In the genomic region with DNA sequence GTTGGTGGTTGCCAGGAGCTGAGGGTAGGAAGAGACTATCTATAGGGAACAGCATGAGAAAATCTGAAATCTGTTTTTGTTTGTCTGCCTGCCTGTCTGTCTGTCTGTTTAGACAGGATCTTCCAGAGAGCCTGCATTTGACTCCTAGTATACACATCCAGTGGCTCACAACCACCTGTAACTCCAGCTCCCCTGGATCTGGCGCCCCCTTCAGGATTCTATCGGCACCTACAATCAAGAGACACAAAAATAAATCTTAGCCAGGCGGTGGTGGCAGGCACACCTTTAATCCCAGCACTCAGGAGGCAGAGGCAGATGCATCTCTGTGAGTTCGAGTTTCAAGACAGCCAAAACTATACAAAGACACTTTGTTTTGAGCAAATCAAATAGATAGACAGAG, we compare ENCODE assay signal across 15 mouse cellular contexts. TPM values are rescaled to one million over a fixed set of nuclear protein-coding genes. Genes with fewer than 3 reads are reported as not detected.
DNase-seq lines count a peak whose midpoint lies in the region; ATAC-seq and TF ChIP-seq lines count a peak whose summit lies in the region.
"Had no signal": no experiment of that assay in that cellular context is flagged by ENCODE, and none has a peak within 500 bp of the region (broad histone marks: within the 10 kb centered on the region; RNA-seq: fewer than 3 reads in every experiment).

No protein-coding gene starts in this region.

- H3K27me3 ChIP-seq in liver, embryonic 14.5 days (ENCODE audit: control insufficient read depth, insufficient read depth, low read length) = no peaks in the 10 kb centered on the region; the same call in 1 of the 2 replicates
- 0 out of 2 replicates have a peak, but pooled peaks cover 3% of the 10 kb centered on the region for H3K27me3 ChIP-seq in liver, embryonic 12.5 days (replicated peaks)
- H3K27me3 ChIP-seq in ES-Bruce4 (ENCODE audit: control insufficient read depth, insufficient read depth, low read length, poor library complexity, severe bottlenecking) = no peaks in the 10 kb centered on the region
- H3K27me3 ChIP-seq: forebrain, embryonic 13.5 days; intestine, embryonic 15.5 days; neural tube, embryonic 13.5 days had no signal

- peak; percentile 60 for TF ChIP-seq CTCF in liver, embryonic 14.5 days (IDR thresholded peaks at IDR 0.05; ENCODE audit: low read depth)
- peak; percentile 69 for TF ChIP-seq CTCF in ES-Bruce4 (IDR thresholded peaks at IDR 0.05; ENCODE audit: low read depth, low read length)

- no peak for ATAC-seq in liver, embryonic 14.5 days (ENCODE audit: insufficient read depth)
- no peak for ATAC-seq in liver, embryonic 12.5 days
- ATAC-seq: forebrain, embryonic 13.5 days; intestine, embryonic 15.5 days had no signal

- no peaks in the 10 kb centered on the region for H3K9me3 ChIP-seq in liver, embryonic 14.5 days (ENCODE audit: control insufficient read depth, low read length)
- H3K9me3 ChIP-seq in liver, embryonic 12.5 days (replicated peaks) = no peaks in the 10 kb centered on the region
- no peaks in the 10 kb centered on the region for H3K9me3 ChIP-seq in ES-Bruce4 (replicated peaks; ENCODE audit: control insufficient read depth, insufficient read depth, low read length, poor library complexity, severe bottlenecking)
- H3K9me3 ChIP-seq: forebrain, embryonic 13.5 days; intestine, embryonic 15.5 days; neural tube, embryonic 13.5 days had no signal

- H3K27ac ChIP-seq in liver, embryonic 14.5 days = no peak overlapping the region
- H3K27ac ChIP-seq in liver, embryonic 12.5 days = no peak overlapping the region
- no peak overlapping the region for H3K27ac ChIP-seq in ES-Bruce4 (ENCODE audit: insufficient read depth, low read length)
- H3K27ac ChIP-seq: forebrain, embryonic 13.5 days; intestine, embryonic 15.5 days; neural tube, embryonic 13.5 days had no signal

- TF ChIP-seq POLR2A in ES-Bruce4 (IDR thresholded peaks at IDR 0.05; ENCODE audit: insufficient read depth, low read length) = no peak

- no peaks in the 10 kb centered on the region for H3K36me3 ChIP-seq in liver, embryonic 14.5 days (replicated peaks; ENCODE audit: control insufficient read depth, insufficient read depth, low read depth)
- H3K36me3 ChIP-seq in liver, embryonic 12.5 days = no peaks in the 10 kb centered on the region
- no peaks in the 10 kb centered on the region for H3K36me3 ChIP-seq in ES-Bruce4 (ENCODE audit: control insufficient read depth, insufficient read depth, low read length, poor library complexity, severe bottlenecking)
- H3K36me3 ChIP-seq: intestine, embryonic 15.5 days had no signal

- peak; percentile 40 for DNase-seq in adrenal gland, postnatal 14 days
- no peak for DNase-seq in adrenal gland, postnatal 4 days (ENCODE audit: low spot score in 2 of 2)
- no peak for DNase-seq in liver, embryonic 14.5 days (ENCODE audit: low read depth in 3 of 3, low spot score in 3 of 3)
- peak; percentile 40 for DNase-seq in embryo, embryonic 10.5 days (ENCODE audit: low spot score)
- no peak for DNase-seq in ovary, adult 18-20 months (ENCODE audit: low spot score)
- DNase-seq in kidney, adult 9 months = no peak
- DNase-seq: adrenal gland, adult 8-10 months; cerebellum, postnatal 36 days had no signal

- no peak overlapping the region for H3K9ac ChIP-seq in liver, embryonic 14.5 days (replicated peaks)
- H3K9ac ChIP-seq in liver, embryonic 12.5 days = no peak overlapping the region
- no peak overlapping the region for H3K9ac ChIP-seq in ES-Bruce4 (ENCODE audit: low read depth, poor library complexity, severe bottlenecking)
- H3K9ac ChIP-seq: forebrain, embryonic 13.5 days; intestine, embryonic 15.5 days; neural tube, embryonic 13.5 days had no signal

- no peak for TF ChIP-seq EP300 in liver, embryonic 14.5 days (IDR thresholded peaks at IDR 0.05; ENCODE audit: low read depth)
- TF ChIP-seq EP300 in ES-Bruce4 (IDR thresholded peaks at IDR 0.05; ENCODE audit: insufficient read depth, low read depth, low read length) = no peak

- 26% methylated on average over 4 of the region's 4 CpGs for WGBS in liver, embryonic 14.5 days (ENCODE audit: insufficient replicate concordance)
- 25% methylated on average over 4 of the region's 4 CpGs for WGBS in liver, embryonic 12.5 days (ENCODE audit: insufficient replicate concordance)

- no peaks in the 10 kb centered on the region; a peak in 2 of 4 replicates for H3K4me1 ChIP-seq in liver, embryonic 14.5 days (replicated peaks; ENCODE audit: control insufficient read depth in 2 of 2, insufficient read depth in 2 of 2, low read length in 1 of 2)
- peaks cover 31% of the 10 kb centered on the region for H3K4me1 ChIP-seq in liver, embryonic 12.5 days
- no peaks in the 10 kb centered on the region for H3K4me1 ChIP-seq in ES-Bruce4 (ENCODE audit: control insufficient read depth, insufficient read depth, low read length)

- H3K4me2 ChIP-seq in liver, embryonic 14.5 days (ENCODE audit: low read depth) = no peak overlapping the region
- no peak overlapping the region for H3K4me2 ChIP-seq in liver, embryonic 12.5 days
- H3K4me2 ChIP-seq: forebrain, embryonic 13.5 days; heart, embryonic 11.5 days; intestine, embryonic 15.5 days; neural tube, embryonic 13.5 days had no signal

- H3K4me3 ChIP-seq in liver, embryonic 14.5 days (ENCODE audit: insufficient read depth in 1 of 2, low read depth in 2 of 2, low read length in 2 of 2) = no peak overlapping the region
- no peak overlapping the region for H3K4me3 ChIP-seq in liver, embryonic 12.5 days
- H3K4me3 ChIP-seq in ES-Bruce4 (ENCODE audit: low read depth, low read length) = no peak overlapping the region
- H3K4me3 ChIP-seq: forebrain, embryonic 13.5 days; intestine, embryonic 15.5 days; neural tube, embryonic 13.5 days had no signal

RNA-seq across cellular contexts. Expression of gene Stxbp1, which starts 4.5 kb away (rescaled TPM):
- 25.2 and 26.4 TPM in 2 replicates for total RNA-seq in adrenal gland, postnatal 14 days (2021)
- total RNA-seq in adrenal gland, postnatal 4 days (2021) = 10 to 100 TPM; 42.5 to 48.7 TPM
- 1.4 and 2.1 TPM in 2 replicates for polyA plus RNA-seq in liver, embryonic 14.5 days (2012; rRNA removed)
- polyA plus RNA-seq in liver, embryonic 14.5 days (2014; fragmentation: Nextera tagmentation; extraction: Ambion mirVana) = 2.3 and 2.6 TPM in 2 replicates
- polyA plus RNA-seq in liver, embryonic 12.5 days (2016; fragmentation: Nextera tagmentation; extraction: Ambion mirVana) = 5.8 and 5.9 TPM in 2 replicates
- 21.1 and 22.0 TPM in 2 replicates for polyA plus RNA-seq in ES-Bruce4 (2011; ENCODE audit: insufficient read depth, insufficient read length, low read depth, missing spikeins)

RNA-seq across cellular contexts. Expression of gene Fam129b, which starts 33.4 kb away (rescaled TPM):
- total RNA-seq in adrenal gland, postnatal 14 days (2021) = 22.0 and 23.1 TPM in 2 replicates
- 10 to 100 TPM; 30.8 to 35.5 TPM for total RNA-seq in adrenal gland, postnatal 4 days (2021)
- polyA plus RNA-seq in liver, embryonic 14.5 days (2012; rRNA removed) = 5.7 and 5.9 TPM in 2 replicates
- 2.7 and 2.9 TPM in 2 replicates for polyA plus RNA-seq in liver, embryonic 14.5 days (2014; fragmentation: Nextera tagmentation; extraction: Ambion mirVana)
- polyA plus RNA-seq in liver, embryonic 12.5 days (2016; fragmentation: Nextera tagmentation; extraction: Ambion mirVana) = 11.9 and 12.4 TPM in 2 replicates
- 65.5 and 71.6 TPM in 2 replicates for polyA plus RNA-seq in ES-Bruce4 (2011; ENCODE audit: insufficient read depth, insufficient read length, low read depth, missing spikeins)

RNA-seq across cellular contexts. Expression of gene Cfap157, which starts 58.3 kb away (rescaled TPM):
- total RNA-seq in adrenal gland, postnatal 14 days (2021) = not detected in 2 replicates
- not detected for total RNA-seq in adrenal gland, postnatal 4 days (2021)
- not detected in 2 replicates for polyA plus RNA-seq in liver, embryonic 14.5 days (2012; rRNA removed)
- polyA plus RNA-seq in liver, embryonic 14.5 days (2014; fragmentation: Nextera tagmentation; extraction: Ambion mirVana) = not detected in 2 replicates
- 0.44 and 0.54 TPM in 2 replicates for polyA plus RNA-seq in liver, embryonic 12.5 days (2016; fragmentation: Nextera tagmentation; extraction: Ambion mirVana)
- polyA plus RNA-seq in ES-Bruce4 (2011; ENCODE audit: insufficient read depth, insufficient read length, low read depth, missing spikeins) = not detected in 2 replicates
- total RNA-seq: adrenal gland, adult 8-10 months; left cerebral cortex, postnatal 10 days had no signal

Comparison
In these comparisons a context has a peak if more than half of its experiments do, and no peak if none do; other contexts are left out.
1. DNase-seq: peak in adrenal gland, postnatal 14 days (single experiment) and embryo, embryonic 10.5 days (single experiment); none in adrenal gland, postnatal 4 days (0 of 2), liver, embryonic 14.5 days (0 of 3), ovary, adult 18-20 months (single experiment) and kidney, adult 9 months (single experiment).